Mouse (Mus musculus) liver, embryonic 14.5 days (tissue): ENCODE data around the gene Tpst2. TPM values are rescaled to one million over a fixed set of nuclear protein-coding genes. Genes with fewer than 3 reads are reported as not detected.

ENCODE experiments used
- ATAC-seq: fragments of 200-750 bp; cut with Nextera tagmentation; 2 replicates; pipeline ENCODE4 v1.8.0; 2017; ENCODE audit warnings: moderate number of reproducible peaks, mild to moderate bottlenecking, moderate library complexity; ENCODE audit not compliant: insufficient read depth
- DNase-seq, 3 experiments: peaks; one replicate each; pipeline ENCODE4 v3.0.0-alpha.2; 2012 to 2013; ENCODE audit warnings: low read depth in 3 of 3, low spot score in 3 of 3
- H3K27ac ChIP-seq: fragments of 300-500 bp; sonication (generic); 2 replicates; pipeline ENCODE4 v1.5.1; 2014; ENCODE audit warnings: moderate library complexity, mild to moderate bottlenecking, control low read depth, inconsistent platforms
- H3K27me3 ChIP-seq: fragments of 300-500 bp; sonication (generic); 2 replicates; pipeline ENCODE4 v1.6.1; 2014; ENCODE audit warnings: mild to moderate bottlenecking, low read length, moderate library complexity; ENCODE audit not compliant: control insufficient read depth, insufficient read depth
- H3K36me3 ChIP-seq: fragments of 300-500 bp; sonication (generic); replicated peaks from 2 replicates; pipeline ENCODE4 v1.6.1; 2014; ENCODE audit warnings: low read depth; ENCODE audit not compliant: control insufficient read depth, insufficient read depth
- H3K4me1 ChIP-seq, 2 experiments: fragments of 200-500 bp in 1 of 2; fragments of 300-500 bp in 1 of 2; sonication (generic) in 1 of 2; replicated peaks; 2 replicates each; pipeline ENCODE4 v1.6.1; 2012 to 2014; ENCODE audit warnings: antibody characterized with exemption in 1 of 2, inconsistent platforms in 1 of 2, low read length in 1 of 2; ENCODE audit not compliant: control insufficient read depth in 2 of 2, insufficient read depth in 2 of 2
- H3K4me2 ChIP-seq: fragments of 300-500 bp; sonication (generic); 2 replicates; pipeline ENCODE4 v1.6.1; 2014; ENCODE audit warnings: low read depth, mild to moderate bottlenecking, control low read depth, moderate library complexity
- H3K4me3 ChIP-seq, 2 experiments: fragments of 200-500 bp in 1 of 2; fragments of 300-500 bp in 1 of 2; sonication (generic) in 1 of 2; 2 replicates each; pipeline ENCODE4 v1.5.1; 2012 to 2014; ENCODE audit warnings: low read depth in 2 of 2, low read length in 2 of 2, mild to moderate bottlenecking in 2 of 2, control low read depth in 1 of 2, inconsistent platforms in 1 of 2, moderate library complexity in 1 of 2; ENCODE audit not compliant: insufficient read depth in 1 of 2
- H3K9ac ChIP-seq: fragments of 300-500 bp; sonication (generic); replicated peaks from 2 replicates; pipeline ENCODE4 v1.6.1; 2014; ENCODE audit warnings: mild to moderate bottlenecking, control low read depth, moderate library complexity
- H3K9me3 ChIP-seq: fragments of 300-500 bp; sonication (generic); 2 replicates; pipeline ENCODE4 v1.6.1; 2016; ENCODE audit warnings: low read length, mixed read lengths; ENCODE audit not compliant: control insufficient read depth
- CTCF ChIP-seq: IDR thresholded peaks from 2 replicates; pipeline ENCODE4 v1.5.1; 2016; ENCODE audit warnings: antibody characterized with exemption, low read depth, control low read depth
- EP300 ChIP-seq: IDR thresholded peaks from 2 replicates; pipeline ENCODE4 v1.6.1; 2016; ENCODE audit warnings: antibody characterized with exemption, low read depth
- WGBS: fragments of 180-500 bp; shearing (Covaris S2); extraction: QIAGEN DNeasy Blood & Tissue Kit; methylation state at CpG from one replicate; pipeline ENCODE4 v1.1.7; 2014; ENCODE audit not compliant: insufficient replicate concordance; 5-methylcytosine and 5-hydroxymethylcytosine counted together
- polyA plus RNA-seq, 2 experiments: library from polyadenylated mRNA; depleted of rRNA in 1 of 2; stranded (reverse) in 1 of 2; unstranded in 1 of 2; fragments of >200 nt; fragmentation: Nextera tagmentation in 1 of 2; extraction: Ambion mirVana in 1 of 2; gene quantifications; 2 replicates each; pipeline versions ENCODE4 v1.2.1 to v1.2.3; 2012 to 2014

Tpst2 gene
- polyA plus RNA-seq, 2 experiments: 17.2 to 30.9 TPM

DNA sequence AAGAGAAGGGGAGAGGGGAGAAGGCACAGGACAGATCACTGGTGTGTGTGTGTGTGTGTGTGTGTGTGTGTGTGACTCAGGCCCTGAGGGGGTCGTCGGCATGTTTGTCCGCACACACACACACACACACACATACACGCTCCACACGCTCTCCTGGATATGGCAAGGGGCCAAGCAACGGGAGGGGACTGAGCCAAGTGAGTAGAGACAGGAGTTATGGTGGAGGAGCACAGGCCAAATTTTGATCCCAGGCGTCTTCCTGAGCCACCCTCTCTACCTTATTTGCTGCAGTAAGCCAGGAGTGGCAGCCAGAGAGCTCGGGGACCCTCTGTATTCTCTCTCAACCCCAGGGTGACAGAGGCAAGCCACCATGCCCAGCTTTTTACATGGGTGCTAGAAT lies 12.7 kb downstream of the Tpst2 start:
- H3K27me3 ChIP-seq: no peaks in the 10 kb centered on the region
- TF ChIP-seq CTCF (no peak), EP300 (no peak)
- no peaks in the 10 kb centered on the region for H3K36me3 ChIP-seq
- H3K4me1 ChIP-seq: peaks cover 5 to 39% of the 10 kb centered on the region in 2 experiments; a peak in 3 of 4 replicates
- DNase-seq: no peak
- 75% methylated on average over 8 of the region's 8 CpGs for WGBS
- H3K9me3 ChIP-seq: no peaks in the 10 kb centered on the region
- no peak overlapping the region for H3K27ac ChIP-seq
- no peak overlapping the region for H3K9ac ChIP-seq
- no peak for ATAC-seq
- H3K4me2 ChIP-seq: no peak overlapping the region
- H3K4me3 ChIP-seq: no peak overlapping the region

DNA sequence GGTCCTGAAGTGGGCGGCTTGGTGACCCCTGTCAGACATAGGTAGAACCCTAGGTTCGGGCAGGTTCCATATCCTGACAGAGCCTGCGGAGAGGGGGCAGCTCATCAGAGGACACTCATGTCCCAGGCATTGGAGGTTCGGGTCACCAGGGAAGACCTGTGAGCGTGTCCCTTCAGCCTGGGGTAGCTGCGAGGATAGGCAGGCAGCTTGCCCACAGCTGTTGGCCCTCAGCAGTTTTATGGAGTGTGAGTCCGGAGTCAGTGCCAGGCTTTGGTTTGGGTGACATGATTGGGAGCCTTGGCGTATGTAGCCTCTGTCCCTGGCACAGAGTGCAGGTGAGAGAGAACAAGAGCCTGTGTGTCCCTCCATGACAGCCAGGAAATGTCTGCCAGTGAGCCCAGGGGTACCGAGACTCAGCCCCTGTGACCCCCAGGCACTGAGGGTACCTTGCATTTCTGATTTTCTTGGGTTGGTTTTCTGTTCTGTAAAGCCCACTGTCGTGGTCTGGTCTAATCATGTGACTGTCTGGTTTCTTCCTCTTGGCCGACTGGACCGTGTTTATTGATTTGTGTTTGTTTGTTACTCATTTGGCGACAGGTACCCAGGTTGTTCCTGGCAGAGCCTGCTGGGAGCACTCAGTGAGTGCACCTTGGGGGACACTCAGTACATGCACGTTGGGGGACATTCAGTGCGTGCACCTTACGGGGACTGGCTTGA lies 13.5 kb downstream of the Tpst2 start:
- WGBS: 69% methylated on average over 16 of the region's 16 CpGs
- ATAC-seq: no peak
- H3K4me3 ChIP-seq: no peak overlapping the region

DNA sequence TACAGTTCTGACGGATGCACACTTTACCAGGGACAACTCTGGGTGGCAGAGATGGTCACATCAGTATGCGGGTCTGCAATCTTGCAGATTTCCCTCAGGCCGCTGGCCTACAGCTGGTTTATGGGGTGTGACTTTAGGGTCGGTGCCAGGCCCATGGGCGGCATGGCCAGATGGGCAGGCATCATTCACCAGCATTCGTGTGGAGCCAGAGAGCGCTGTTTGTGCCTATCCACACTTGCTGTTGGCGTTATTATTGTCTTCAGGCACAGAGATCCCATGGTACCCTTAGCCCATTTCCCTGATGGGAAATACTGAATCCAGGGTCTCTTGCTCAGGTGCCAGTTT lies 14.0 kb downstream of the Tpst2 start:
- H3K27me3 ChIP-seq: no peaks in the 10 kb centered on the region
- no peak for TF ChIP-seq CTCF
- no peak for TF ChIP-seq EP300
- peaks cover 12 to 47% of the 10 kb centered on the region in 2 experiments for H3K4me1 ChIP-seq
- WGBS: 82% methylated on average over 8 of the region's 8 CpGs
- ATAC-seq (no peak), DNase-seq (no peak)
- H3K27ac ChIP-seq: no peak overlapping the region
- H3K9ac ChIP-seq: no peak overlapping the region
- H3K4me2 ChIP-seq: no peak overlapping the region
- no peaks in the 10 kb centered on the region for H3K36me3 ChIP-seq
- H3K9me3 ChIP-seq: no peaks in the 10 kb centered on the region
- no peak overlapping the region for H3K4me3 ChIP-seq

More for the DNA sequence above, 13.5 kb downstream of the Tpst2 start:
- Histone ChIP-seq H3K4me2 (no peak overlapping the region), H3K4me1 (peaks cover 8 to 44% of the 10 kb centered on the region in 2 experiments), H3K36me3 (no peaks in the 10 kb centered on the region), H3K27ac (no peak overlapping the region), H3K9me3 (no peaks in the 10 kb centered on the region), H3K9ac (no peak overlapping the region), H3K27me3 (no peaks in the 10 kb centered on the region)
- TF ChIP-seq EP300 (no peak), CTCF (no peak)
- DNase-seq: no peak

DNA sequence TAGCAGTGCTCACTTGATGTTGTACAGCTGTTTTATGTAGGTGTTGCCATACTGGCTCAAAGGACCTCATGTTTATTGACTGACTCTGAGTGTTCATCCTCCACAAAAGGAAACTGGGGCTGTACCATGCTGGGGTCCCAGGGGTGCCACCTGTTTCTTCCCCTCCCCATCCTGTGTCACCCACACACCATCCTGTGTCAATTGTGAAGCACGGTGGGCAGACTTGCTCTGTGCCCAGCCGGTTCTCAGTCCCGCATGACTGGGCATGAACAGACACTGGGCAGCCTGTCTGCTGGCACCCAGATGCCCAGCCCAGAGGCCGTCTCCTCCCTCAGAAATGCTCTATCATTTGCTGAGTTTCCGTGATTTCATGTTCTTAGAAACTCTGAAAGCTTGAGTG lies 15.4 kb downstream of the Tpst2 start:
- WGBS: 82% methylated on average over 5 of the region's 5 CpGs
- H3K4me1 ChIP-seq: peaks cover 10 to 51% of the 10 kb centered on the region in 2 experiments
- no peak for ATAC-seq

DNA sequence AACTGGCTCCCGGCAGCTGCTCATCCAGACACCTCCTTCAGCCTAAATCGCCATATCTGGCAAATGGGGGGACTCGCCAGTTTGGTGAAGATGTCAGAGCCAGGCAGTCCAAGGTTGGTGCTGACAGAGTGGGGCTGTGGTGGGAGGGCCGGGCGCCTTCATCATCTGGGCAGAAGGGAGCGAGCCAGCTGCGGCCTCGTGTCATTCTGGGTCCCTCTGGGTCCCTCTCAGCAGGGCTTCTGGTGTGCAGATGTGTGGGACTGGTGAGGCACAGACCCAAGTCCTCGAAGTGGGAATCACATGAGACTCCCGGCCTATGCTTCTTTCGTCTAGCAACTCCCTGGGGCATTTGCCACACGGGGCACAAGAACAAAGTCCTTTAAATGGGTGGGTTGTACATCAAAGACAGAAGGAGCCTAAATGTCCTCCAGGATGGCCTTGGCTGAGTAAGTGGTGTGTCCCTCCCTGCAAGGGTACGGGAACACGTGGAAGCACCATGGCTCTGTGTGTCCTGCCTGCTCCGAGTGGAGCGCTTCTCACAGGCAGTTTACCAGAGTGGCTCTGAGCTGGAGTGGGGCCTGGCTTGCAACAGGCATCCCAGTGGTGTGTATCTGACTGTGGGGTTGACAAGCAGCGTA lies 16.0 kb downstream of the Tpst2 start:
- WGBS: 73% methylated on average over 17 of the region's 17 CpGs

More for the DNA sequence above, 15.4 kb downstream of the Tpst2 start:
- H3K9me3 ChIP-seq: no peaks in the 10 kb centered on the region
- no peak overlapping the region for H3K4me3 ChIP-seq
- no peaks in the 10 kb centered on the region for H3K27me3 ChIP-seq
- no peak for DNase-seq
- H3K9ac ChIP-seq: no peak overlapping the region
- no peak overlapping the region for H3K4me2 ChIP-seq
- no peak overlapping the region for H3K27ac ChIP-seq
- H3K36me3 ChIP-seq: no peaks in the 10 kb centered on the region
- no peak for TF ChIP-seq EP300
- TF ChIP-seq CTCF: no peak

More for the DNA sequence above, 16.0 kb downstream of the Tpst2 start:
- H3K36me3 ChIP-seq: no peaks in the 10 kb centered on the region
- no peaks in the 10 kb centered on the region for H3K27me3 ChIP-seq
- no peak overlapping the region for H3K4me3 ChIP-seq
- H3K9me3 ChIP-seq: no peaks in the 10 kb centered on the region
- no peak overlapping the region for H3K4me2 ChIP-seq
- ATAC-seq: no peak
- H3K27ac ChIP-seq: no peak overlapping the region
- DNase-seq: no peak
- no peak overlapping the region for H3K9ac ChIP-seq
- TF ChIP-seq EP300 (no peak), CTCF (no peak)
- H3K4me1 ChIP-seq: peaks cover 12 to 51% of the 10 kb centered on the region in 2 experiments
